Mouse (Mus musculus) layer of hippocampus, adult 8-10 months (tissue): ENCODE results near the gene Hacd2. TPM values are rescaled to one million over a fixed set of nuclear protein-coding genes. Genes with fewer than 3 reads are reported as not detected.

ENCODE experiments used
- DNase-seq, 2 experiments: peaks; one replicate each; pipeline ENCODE4 v3.0.0; 2022; ENCODE audit warnings: low spot score in 2 of 2
- total RNA-seq, 4 experiments: library from RNA; stranded (reverse); gene quantifications; 2 replicates each; pipeline ENCODE4 v1.2.4; 2022

Gene Hacd2
- 10 to 100 TPM; 40.4 to 48.4 (median 43.5) TPM for total RNA-seq

GRCm38 (mm10) chr16:35022242-35023137 is at the start of gene Hacd2:
Gene Hacd2, plus strand, starts transcription at chr16:35022428.
- peak; percentile 92 to 93 for DNase-seq

GRCm38 (mm10) chr16:34972471-34972870 is 49.8 kb upstream of the Hacd2 start:
- DNase-seq: no peak

GRCm38 (mm10) chr16:34975544-34975943 is 46.7 kb upstream of the Hacd2 start:
- DNase-seq: no peak

GRCm38 (mm10) chr16:34976630-34977029 is 45.6 kb upstream of the Hacd2 start:
- DNase-seq: no peak

- no peak for DNase-seq
Measured at GRCm38 (mm10) chr16:34978018-34978417, 44.2 kb upstream of the Hacd2 start.

GRCm38 (mm10) chr16:34981009-34981408 is 41.2 kb upstream of the Hacd2 start:
- DNase-seq: no peak

- peak in 1 of 2 experiments; percentile 42 for DNase-seq
Measured at GRCm38 (mm10) chr16:34984203-34985030, 37.8 kb upstream of the Hacd2 start.

- no peak for DNase-seq
Measured at GRCm38 (mm10) chr16:34985031-34985346, 37.2 kb upstream of the Hacd2 start.

- no peak for DNase-seq
Measured at GRCm38 (mm10) chr16:34986211-34986825, 35.9 kb upstream of the Hacd2 start.

- no peak for DNase-seq
Measured at GRCm38 (mm10) chr16:34991365-34991764, 30.9 kb upstream of the Hacd2 start.

- peak in 1 of 2 experiments; percentile 50 for DNase-seq
Measured at GRCm38 (mm10) chr16:34992854-34993253, 29.4 kb upstream of the Hacd2 start.

- no peak for DNase-seq
Measured at GRCm38 (mm10) chr16:34993694-34994330, 28.4 kb upstream of the Hacd2 start.

- no peak for DNase-seq
Measured at GRCm38 (mm10) chr16:34994641-34995141, 27.5 kb upstream of the Hacd2 start.

GRCm38 (mm10) chr16:34996133-34996532 is 26.1 kb upstream of the Hacd2 start:
- peak; percentile 70 to 80 for DNase-seq

- no peak for DNase-seq
Measured at GRCm38 (mm10) chr16:34997052-34997451, 25.2 kb upstream of the Hacd2 start.

GRCm38 (mm10) chr16:34997576-34997975 is 24.7 kb upstream of the Hacd2 start:
- DNase-seq: no peak

- no peak for DNase-seq
Measured at GRCm38 (mm10) chr16:34999016-34999415, 23.2 kb upstream of the Hacd2 start.

- no peak for DNase-seq
Measured at GRCm38 (mm10) chr16:34999986-35000385, 22.2 kb upstream of the Hacd2 start.

- no peak for DNase-seq
Measured at GRCm38 (mm10) chr16:35000923-35001560, 21.2 kb upstream of the Hacd2 start.

- no peak for DNase-seq
Measured at GRCm38 (mm10) chr16:35004356-35004755, 17.9 kb upstream of the Hacd2 start.

GRCm38 (mm10) chr16:35004756-35005155 is 17.5 kb upstream of the Hacd2 start:
- DNase-seq: no peak
